Mouse (Mus musculus): ENCODE results near the gene Ddx1.

DNA sequence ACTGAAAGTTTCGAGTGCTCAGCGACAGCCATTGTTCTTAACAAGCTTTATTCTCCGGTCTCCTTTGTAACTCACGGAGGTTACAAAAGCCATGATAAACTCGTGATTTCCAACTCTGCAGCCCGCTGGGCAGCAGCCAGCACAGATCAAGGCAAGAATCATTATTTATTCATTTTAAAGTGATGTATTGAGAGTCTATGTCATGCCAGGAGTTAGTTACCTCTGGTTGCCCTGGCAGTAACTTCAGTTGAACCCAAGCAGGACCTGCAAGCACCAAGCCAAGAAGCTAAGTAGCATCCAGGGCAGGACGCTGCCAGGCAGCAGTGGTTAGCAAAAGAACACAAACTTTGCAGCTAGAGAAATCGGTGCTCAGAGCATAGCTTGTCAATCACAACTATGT lies 41.9 kb downstream of the Ddx1 start:
- no peak for TF ChIP-seq POLR2A (IDR thresholded peaks at IDR 0.05; ENCODE audit: low read depth, low read length)
- TF ChIP-seq CTCF (conservative IDR thresholded peaks at IDR 0.05; ENCODE audit: insufficient read depth, insufficient read length, low read depth, low read length), result no peak
